Mouse (Mus musculus) C2C12 (cell line): ENCODE measurements around the gene Lsg1.

Source experiments
- CTCF ChIP-seq: IDR thresholded peaks from one replicate; pipeline ENCODE4 v1.5.1; 2011; ENCODE audit not compliant: control insufficient read depth, insufficient read depth, insufficient read length
- MAX ChIP-seq: IDR thresholded peaks from one replicate; pipeline ENCODE4 v1.6.1; 2011; ENCODE audit warnings: mild to moderate bottlenecking, control low read depth

DNA sequence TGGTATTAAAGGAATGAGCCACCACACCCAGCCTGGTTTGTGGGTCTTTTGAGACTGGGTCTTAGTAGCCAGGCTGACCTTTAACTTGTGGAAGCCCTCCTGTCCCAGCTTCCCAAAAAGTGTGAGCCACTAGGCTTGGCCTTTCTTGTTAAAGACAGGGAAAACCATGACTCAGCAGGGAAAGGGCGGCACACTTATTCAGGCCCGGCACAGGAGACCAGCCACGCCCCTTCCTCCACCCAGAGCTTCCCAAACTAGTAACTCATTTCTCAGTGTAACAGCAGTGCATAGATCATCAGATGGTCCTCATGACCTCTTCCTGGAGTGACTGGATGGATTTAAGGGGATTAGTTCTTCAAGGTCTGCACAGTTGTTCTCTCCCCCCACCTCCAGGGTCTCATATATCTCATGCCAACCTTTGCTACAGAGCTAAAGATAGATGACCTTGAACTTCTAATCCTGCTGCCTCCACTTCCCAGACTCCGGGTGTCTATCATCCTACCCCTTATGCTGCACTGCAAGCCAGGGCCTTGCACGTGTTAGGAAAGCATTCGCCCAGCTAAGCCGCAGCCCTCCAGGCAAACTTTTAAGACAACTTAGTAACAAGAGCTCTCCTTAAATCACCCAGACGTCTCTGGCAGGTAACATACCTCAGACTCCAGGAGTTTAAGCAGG, 74.9 kb downstream of the Lsg1 start:
- TF ChIP-seq CTCF: no peak
- peak; percentile 80 for TF ChIP-seq MAX
